Mouse (Mus musculus) midbrain, embryonic 15.5 days (tissue): ENCODE results near the gene Apol7a. TPM values are rescaled to one million over a fixed set of nuclear protein-coding genes. Genes with fewer than 3 reads are reported as not detected.

ENCODE experiments used
- ATAC-seq: fragments of 200-750 bp; cut with Nextera tagmentation; replicated peaks from 2 replicates; pipeline ENCODE4 v1.8.0; 2017; ENCODE audit warnings: moderate TSS enrichment
- H3K27ac ChIP-seq: fragments of 300-500 bp; sonication (generic); 2 replicates; pipeline ENCODE4 v1.5.1; 2015; ENCODE audit warnings: mild to moderate bottlenecking, inconsistent platforms
- H3K27me3 ChIP-seq: fragments of 300-500 bp; sonication (generic); replicated peaks from 2 replicates; pipeline ENCODE4 v1.6.1; 2015; ENCODE audit warnings: inconsistent platforms
- H3K36me3 ChIP-seq: fragments of 300-500 bp; sonication (generic); replicated peaks from 2 replicates; pipeline ENCODE4 v1.6.1; 2015; ENCODE audit warnings: inconsistent platforms
- H3K4me1 ChIP-seq: fragments of 300-500 bp; sonication (generic); 2 replicates; pipeline ENCODE4 v1.6.1; 2015; ENCODE audit warnings: inconsistent platforms
- H3K4me2 ChIP-seq: fragments of 300-500 bp; sonication (generic); 2 replicates; pipeline ENCODE4 v1.6.1; 2015; ENCODE audit warnings: inconsistent platforms, mild to moderate bottlenecking, moderate library complexity
- H3K4me3 ChIP-seq: fragments of 300-500 bp; sonication (generic); 2 replicates; pipeline ENCODE4 v1.5.1; 2015; ENCODE audit warnings: mild to moderate bottlenecking, inconsistent platforms
- H3K9ac ChIP-seq: fragments of 300-500 bp; sonication (generic); 2 replicates; pipeline ENCODE4 v1.6.1; 2015; ENCODE audit warnings: mild to moderate bottlenecking, inconsistent platforms
- H3K9me3 ChIP-seq: fragments of 300-500 bp; sonication (generic); 2 replicates; pipeline ENCODE4 v1.6.1; 2016; ENCODE audit warnings: inconsistent platforms
- WGBS: fragments of 180-500 bp; shearing (Covaris S2); methylation state at CpG from one replicate; pipeline ENCODE4 v1.1.7; 2015; ENCODE audit warnings: mixed read lengths; 5-methylcytosine and 5-hydroxymethylcytosine counted together
- polyA plus RNA-seq: library from polyadenylated mRNA; unstranded; fragments of >200 nt; fragmentation: Nextera tagmentation; extraction: Ambion mirVana; gene quantifications from 2 replicates; pipeline ENCODE4 v1.2.1, GENCODE M21; 2015

Gene Apol7a
- polyA plus RNA-seq, 1 experiment from 2014 or later = not detected

DNA sequence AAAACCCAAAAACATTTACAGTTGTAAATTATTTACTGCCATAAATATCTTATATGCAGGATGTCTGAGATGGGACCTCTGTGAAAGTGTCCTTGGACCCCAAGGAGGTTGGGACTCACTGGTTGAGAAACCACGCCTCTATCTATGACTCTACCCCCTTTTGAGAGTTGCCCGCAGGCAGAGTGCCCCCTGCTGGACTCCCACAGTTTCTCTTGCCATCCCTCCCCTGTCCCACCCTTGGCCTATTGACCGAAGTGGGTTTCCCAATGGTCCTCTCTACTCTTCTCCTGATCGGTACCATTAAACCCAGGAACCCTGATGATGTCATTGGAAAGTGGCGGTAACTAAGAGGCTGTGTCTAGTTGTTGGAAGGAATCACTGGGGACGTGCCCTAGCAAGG is 56.9 kb downstream of the Apol7a start:
- H3K36me3 ChIP-seq = no peaks in the 10 kb centered on the region
- WGBS = 94% methylated on average over 6 of the region's 6 CpGs
- no peak overlapping the region for H3K27ac ChIP-seq
- H3K4me1 ChIP-seq = peaks cover 17% of the 10 kb centered on the region
- H3K4me3 ChIP-seq = no peak overlapping the region
- H3K9ac ChIP-seq = no peak overlapping the region
- H3K27me3 ChIP-seq = no peaks in the 10 kb centered on the region
- ATAC-seq = no peak
- H3K9me3 ChIP-seq = no peaks in the 10 kb centered on the region
- no peak overlapping the region for H3K4me2 ChIP-seq

DNA sequence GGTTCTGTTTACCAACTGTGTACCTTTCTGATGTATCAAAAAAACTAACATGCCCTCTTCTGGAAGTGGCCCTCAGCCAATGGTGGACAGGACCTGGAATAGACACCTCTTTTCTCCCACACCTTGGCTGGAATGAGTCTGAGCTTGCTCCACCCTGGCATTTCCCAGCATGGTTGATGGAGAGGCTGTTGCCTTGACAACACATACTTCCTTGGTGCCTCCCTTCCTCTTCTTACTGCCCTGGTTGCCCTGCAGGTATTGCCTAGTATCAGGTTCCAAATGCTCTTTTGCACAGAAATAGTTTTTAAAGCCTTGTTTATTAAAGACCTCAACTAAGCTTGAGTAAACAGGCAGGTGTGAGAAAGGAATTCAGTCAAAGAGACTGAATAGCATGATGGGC is 58.3 kb downstream of the Apol7a start:
- ATAC-seq = no peak
- no peaks in the 10 kb centered on the region for H3K9me3 ChIP-seq
- no peaks in the 10 kb centered on the region for H3K36me3 ChIP-seq
- H3K27me3 ChIP-seq = no peaks in the 10 kb centered on the region
- no peak overlapping the region for H3K9ac ChIP-seq
- no peak overlapping the region for H3K4me3 ChIP-seq
- no peak overlapping the region for H3K27ac ChIP-seq
- H3K4me2 ChIP-seq = no peak overlapping the region
- peaks cover 31% of the 10 kb centered on the region for H3K4me1 ChIP-seq

- Histone ChIP-seq H3K27me3 (no peaks in the 10 kb centered on the region), H3K36me3 (no peaks in the 10 kb centered on the region)
These were observed 59.9 kb downstream of the Apol7a start for GRCm38 (mm10) chr15:77338924-77339429.

DNA sequence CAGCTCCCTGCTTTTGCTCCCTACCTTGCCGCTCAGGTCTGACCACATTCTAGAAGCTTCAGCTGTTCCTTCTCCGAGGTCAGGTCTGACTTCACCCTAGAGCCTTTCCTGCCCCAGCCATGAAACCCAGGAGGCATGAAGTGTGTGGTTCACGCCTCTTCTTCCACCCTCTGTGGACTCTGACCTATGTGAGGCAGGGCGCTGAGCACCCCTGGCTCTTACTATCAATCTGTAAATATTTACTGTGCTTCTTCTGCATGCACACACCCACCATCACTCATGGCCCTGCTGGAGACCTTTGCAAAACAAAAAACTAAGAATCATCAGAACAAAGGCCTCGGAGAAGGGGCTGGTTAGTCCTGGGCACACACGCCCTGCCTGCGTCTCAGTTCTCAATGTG is 60.5 kb downstream of the Apol7a start:
- Histone ChIP-seq H3K36me3 (no peaks in the 10 kb centered on the region), H3K9me3 (no peaks in the 10 kb centered on the region), H3K4me1 (peaks cover 23% of the 10 kb centered on the region), H3K27me3 (no peaks in the 10 kb centered on the region), H3K4me2 (no peak overlapping the region), H3K9ac (no peak overlapping the region), H3K4me3 (no peak overlapping the region), H3K27ac (no peak overlapping the region)
- ATAC-seq = no peak
- 79% methylated on average over 7 of the region's 7 CpGs for WGBS

More at GRCm38 (mm10) chr15:77338924-77339429, 59.9 kb downstream of the Apol7a start:
- H3K4me1 ChIP-seq = peaks cover 28% of the 10 kb centered on the region
- H3K9me3 ChIP-seq = no peaks in the 10 kb centered on the region
- WGBS = 85% methylated on average over 8 of the region's 8 CpGs
- no peak overlapping the region for H3K27ac ChIP-seq
- H3K4me3 ChIP-seq = no peak overlapping the region
- ATAC-seq = no peak
- no peak overlapping the region for H3K9ac ChIP-seq
- H3K4me2 ChIP-seq = no peak overlapping the region

Other genes with a start within 250 kb of the Apol7a start
- gene Rbfox2, start 92.1 kb downstream of the Apol7a start, polyA plus RNA-seq = 181 and 185 TPM in 2 replicates
- gene Apol9a, start 12.0 kb upstream of the Apol7a start, polyA plus RNA-seq = 0.14 and 0.15 TPM in 2 replicates
- not detected in 2 replicates for gene Apol7b, start 48.4 kb upstream of the Apol7a start, polyA plus RNA-seq
- not detected in 2 replicates for gene Apol10a, start 77.9 kb upstream of the Apol7a start, polyA plus RNA-seq
- gene Apol11a, start 109.2 kb upstream of the Apol7a start, polyA plus RNA-seq = not detected in 2 replicates
- gene Apol7c, start 134.2 kb upstream of the Apol7a start, polyA plus RNA-seq = not detected in 2 replicates
- not detected in 2 replicates for gene 1700025B11Rik, start 162.8 kb upstream of the Apol7a start, polyA plus RNA-seq
- gene Apol10b, start 197.0 kb upstream of the Apol7a start, polyA plus RNA-seq = 0.15 and 0.17 TPM in 2 replicates
- not detected in 2 replicates for gene Gm36245, start 200.1 kb upstream of the Apol7a start, polyA plus RNA-seq
- not detected in 2 replicates for gene Apol11b, start 244.2 kb upstream of the Apol7a start, polyA plus RNA-seq